Mouse (Mus musculus) skeletal muscle tissue, postnatal 0 days (tissue): ENCODE measurements around the gene Rps25. TPM values are rescaled to one million over a fixed set of nuclear protein-coding genes. Genes with fewer than 3 reads are reported as not detected.

Experiments
- microRNA-seq, 2 experiments: library from miRNA; unstranded; fragments of <30 nt; microRNA quantifications; one replicate each; pipeline ENCODE4; 2016
- polyA plus RNA-seq: library from polyadenylated mRNA; unstranded; fragments of >200 nt; fragmentation: Nextera tagmentation; extraction: Ambion mirVana; gene quantifications from 2 replicates; pipeline ENCODE4 v1.2.1, GENCODE M21; 2015

Rps25 gene
- polyA plus RNA-seq: 1,824 and 1,924 TPM in 2 replicates

GRCm38 (mm10) chr9:44406906-44407751 is at the start of gene Rps25, which contains the start of gene Trappc4:
TSS of gene Rps25 (plus strand) at chr9:44407139.
TSS of gene Trappc4 (minus strand) at chr9:44407600.

DNA sequence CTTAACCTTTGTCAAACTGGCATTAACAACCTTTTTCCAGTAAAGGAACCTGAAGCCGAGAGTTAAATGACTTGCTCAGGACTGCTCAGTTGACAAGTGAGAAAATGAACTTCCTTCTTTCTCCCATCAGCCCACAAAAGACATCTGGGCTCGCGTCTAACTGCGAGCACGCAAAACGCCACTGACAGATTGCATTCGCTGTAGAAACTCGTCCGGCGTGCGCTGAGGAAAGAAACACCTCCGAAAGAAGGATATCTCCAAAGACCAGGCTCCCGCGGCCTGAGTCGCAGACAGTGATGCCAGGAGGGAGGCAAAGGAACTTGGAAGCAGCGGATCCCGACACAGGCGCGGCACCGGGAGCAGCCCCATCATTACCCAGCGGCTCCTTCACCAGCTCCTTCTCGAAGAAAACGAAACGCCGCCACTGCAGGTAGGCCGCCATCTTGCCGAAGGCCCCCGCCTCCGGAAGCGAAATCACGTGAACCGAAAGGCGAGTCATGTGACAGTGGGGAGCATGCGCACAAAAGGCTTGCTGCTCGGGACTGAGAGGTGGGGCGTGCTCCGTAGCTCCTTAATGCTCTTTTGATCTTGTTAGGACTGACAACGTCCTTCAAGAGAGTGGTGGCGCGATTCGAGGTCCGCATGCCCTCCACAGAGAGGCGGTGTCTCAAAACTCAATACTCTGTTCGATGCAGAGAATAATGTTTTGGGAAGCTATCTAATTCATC is 45.6 kb upstream of the Rps25 start, which contains the start of gene Vps11:
Vps11 (minus strand) TSS at position 481 of the 728 bp plus-strand sequence.

GRCm38 (mm10) chr9:44379054-44379834 is 27.7 kb upstream of the Rps25 start, which contains the start of gene Hyou1:
TSS of gene Hyou1 (plus strand) at chr9:44379490.

GRCm38 (mm10) chr9:44396684-44397411 is 10.1 kb upstream of the Rps25 start, which contains the start of gene Slc37a4:
TSS of gene Slc37a4 (plus strand) at chr9:44396852.

GRCm38 (mm10) chr9:44418519-44419385 is 11.8 kb downstream of the Rps25 start, which contains the start of gene Ccdc84:
TSS of gene Ccdc84 (minus strand) at chr9:44418569.

DNA sequence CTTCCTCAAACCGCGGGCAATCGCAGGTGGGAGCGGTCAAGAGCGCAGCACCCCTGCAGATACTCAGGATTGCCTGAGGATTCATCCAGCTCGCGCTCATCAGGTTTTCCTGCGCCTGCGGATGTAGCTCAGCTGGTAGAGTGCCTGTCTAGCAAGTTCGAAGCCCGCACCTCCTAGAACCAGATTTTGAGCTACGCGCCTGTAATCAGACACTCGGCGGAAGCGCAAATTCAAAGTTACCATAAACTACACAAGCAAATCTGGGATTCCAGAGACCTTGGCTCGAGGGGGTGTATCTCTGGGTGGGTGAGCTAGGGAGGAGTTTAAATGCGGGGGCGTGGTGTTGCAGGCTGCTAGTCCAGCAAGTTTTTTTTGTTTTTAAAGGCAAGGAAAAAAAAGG is 34.0 kb downstream of the Rps25 start, which contains the start of gene Foxr1:
Foxr1 (minus strand) TSS at position 176 of the 400 bp plus-strand sequence.

DNA sequence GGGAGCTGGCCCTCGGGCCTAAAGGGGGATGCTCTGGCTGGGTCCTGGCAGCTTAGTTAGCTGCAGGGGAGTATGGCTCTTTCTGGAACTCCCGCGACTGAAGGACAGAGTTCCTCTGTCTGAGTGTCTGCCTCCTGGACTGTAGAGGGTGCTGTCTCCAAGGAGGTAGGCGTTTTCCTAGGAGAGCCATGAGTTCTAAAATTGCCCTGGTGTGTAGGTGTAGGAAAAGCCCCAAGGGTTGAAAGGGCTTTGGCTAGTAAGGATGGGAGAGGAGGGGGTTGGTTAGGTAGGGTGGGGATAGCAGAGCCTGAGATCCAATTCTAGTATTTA is 47.9 kb downstream of the Rps25 start, which contains the start of gene Upk2:
Upk2 (minus strand) TSS at position 86 of the 330 bp plus-strand sequence.

Small RNA genes within 50 kb of the gene (microRNA-seq; reads per million reads assigned to microRNA genes)
- gene Mir7085: 0 to 0.41 reads per million in 2 experiments

Other genes starting within 250 kb of the Rps25 start
- gene Cbl, start 173.1 kb upstream of the Rps25 start, polyA plus RNA-seq: 4.2 and 5.2 TPM in 2 replicates
- not detected in 2 replicates for gene Ccdc153, start 166.5 kb upstream of the Rps25 start, polyA plus RNA-seq
- not detected in 2 replicates for gene Pdzd3, start 155.7 kb upstream of the Rps25 start, polyA plus RNA-seq
- gene Nlrx1, start 138.5 kb upstream of the Rps25 start, polyA plus RNA-seq: 10.4 and 10.9 TPM in 2 replicates
- 0.38 and 0.58 TPM in 2 replicates for gene Abcg4, start 118.5 kb upstream of the Rps25 start, polyA plus RNA-seq
- gene Hinfp, start 101.5 kb upstream of the Rps25 start, polyA plus RNA-seq: 7.5 and 7.7 TPM in 2 replicates
- 3.5 and 6.5 TPM in 2 replicates for gene C2cd2l, start 86.9 kb upstream of the Rps25 start, polyA plus RNA-seq
- gene Dpagt1, start 81.1 kb upstream of the Rps25 start, polyA plus RNA-seq: 19.2 and 20.1 TPM in 2 replicates
- 55.3 and 61.5 TPM in 2 replicates for gene H2afx, start 72.4 kb upstream of the Rps25 start, polyA plus RNA-seq
- 44.7 and 48.8 TPM in 2 replicates for gene Hmbs, start 62.9 kb upstream of the Rps25 start, polyA plus RNA-seq
- gene Vps11, start 45.5 kb upstream of the Rps25 start, polyA plus RNA-seq: 17.4 and 18.7 TPM in 2 replicates
- 5.4 and 5.8 TPM in 2 replicates for gene Hyou1, start 27.6 kb upstream of the Rps25 start, polyA plus RNA-seq
- 57.2 and 57.6 TPM in 2 replicates for gene Slc37a4, start 10.3 kb upstream of the Rps25 start, polyA plus RNA-seq
- gene Trappc4, start 461 bp downstream of the Rps25 start, polyA plus RNA-seq: 70.1 and 75.2 TPM in 2 replicates
- gene Ccdc84, start 11.4 kb downstream of the Rps25 start, polyA plus RNA-seq: 14.7 and 17.9 TPM in 2 replicates
- not detected in 2 replicates for gene Foxr1, start 34.0 kb downstream of the Rps25 start, polyA plus RNA-seq
- gene Upk2, start 47.8 kb downstream of the Rps25 start, polyA plus RNA-seq: 0.16 and 0.22 TPM in 2 replicates
- 13.3 and 14.9 TPM in 2 replicates for gene Bcl9l, start 75.7 kb downstream of the Rps25 start, polyA plus RNA-seq
- gene Cxcr5, start 154.7 kb downstream of the Rps25 start, polyA plus RNA-seq: 0.12 and 0.13 TPM in 2 replicates
- gene Ddx6, start 197.8 kb downstream of the Rps25 start, polyA plus RNA-seq: 8.9 and 9.1 TPM in 2 replicates